Mouse (Mus musculus): ENCODE data around the gene March8. TPM values are rescaled to one million over a fixed set of nuclear protein-coding genes. Genes with fewer than 3 reads are reported as not detected.

March8 gene
- total and polyA plus RNA-seq, 2 experiments from 2014 or later: 38.2 to 90.9 TPM

DNA sequence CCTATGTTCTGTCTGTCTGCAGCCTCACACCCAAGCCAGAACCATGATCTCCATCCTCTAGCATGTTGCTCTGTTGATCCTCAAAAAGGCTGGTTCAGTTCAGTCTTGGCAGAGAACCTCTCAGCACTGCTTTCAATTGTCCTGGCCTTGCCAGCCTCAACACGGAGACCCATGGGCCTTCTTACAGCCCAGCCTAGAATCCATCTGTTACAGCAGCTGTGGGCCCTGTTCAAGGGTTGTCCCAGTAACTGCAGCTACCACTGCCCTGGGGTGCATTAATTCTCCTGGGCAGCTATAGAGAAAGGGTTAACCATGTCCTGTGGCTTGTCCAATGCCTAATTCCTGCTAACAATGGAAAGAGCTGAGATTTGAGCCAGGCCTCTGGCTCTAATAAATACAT lies 80.7 kb downstream of the March8 start:
- no peaks in the 10 kb centered on the region for H3K9me3 ChIP-seq (ENCODE audit: low read length)
- H3K27me3 ChIP-seq (ENCODE audit: insufficient read depth, low read length): no peaks in the 10 kb centered on the region
- WGBS: 61% methylated on average over 1 of the region's 1 CpGs
- DNase-seq (ENCODE audit: low spot score) (peak; percentile 37), ATAC-seq (ENCODE audit: low FRiP score) (no peak)
- no peaks in the 10 kb centered on the region for H3K4me1 ChIP-seq (ENCODE audit: insufficient read depth, low read length)
- no peak overlapping the region for H3K4me3 ChIP-seq (ENCODE audit: low read depth, low read length)
- H3K27ac ChIP-seq (ENCODE audit: low read depth, low read length): no peak overlapping the region
- H3K36me3 ChIP-seq (ENCODE audit: insufficient read depth, low read length): no peaks in the 10 kb centered on the region
- H3K9ac ChIP-seq (replicated peaks; ENCODE audit: low read length, poor library complexity, severe bottlenecking): no peak overlapping the region
- no peak for TF ChIP-seq CTCF (IDR thresholded peaks at IDR 0.05)
- no peak overlapping the region for H3K4me2 ChIP-seq (ENCODE audit: low read depth, low read length, poor library complexity, severe bottlenecking)

DNA sequence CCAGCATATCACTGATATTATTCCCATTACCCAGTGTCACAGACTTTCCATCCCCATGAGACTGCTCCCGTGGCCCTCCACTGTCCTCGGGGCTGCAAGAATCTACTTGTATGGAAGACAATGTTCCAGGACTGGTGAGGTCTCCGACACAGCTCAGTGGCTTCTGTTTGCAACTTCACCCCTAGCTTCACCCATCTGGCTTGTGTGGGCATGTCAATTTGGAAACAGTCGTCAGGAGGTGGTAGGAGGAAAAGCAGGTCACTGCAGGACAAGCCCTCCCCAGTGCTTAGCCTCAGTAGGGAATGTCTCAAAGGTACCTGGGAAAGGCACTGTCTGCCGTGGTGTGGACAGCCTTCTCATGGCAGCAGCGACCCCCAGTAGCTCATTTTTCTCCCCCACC lies 81.9 kb downstream of the March8 start:
- 71% methylated on average over 6 of the region's 6 CpGs for WGBS
- Histone ChIP-seq H3K4me1 (ENCODE audit: insufficient read depth, low read length) (no peaks in the 10 kb centered on the region), H3K27ac (ENCODE audit: low read depth, low read length) (no peak overlapping the region), H3K9ac (replicated peaks; ENCODE audit: low read length, poor library complexity, severe bottlenecking) (no peak overlapping the region), H3K36me3 (ENCODE audit: insufficient read depth, low read length) (no peaks in the 10 kb centered on the region), H3K4me2 (ENCODE audit: low read depth, low read length, poor library complexity, severe bottlenecking) (no peak overlapping the region), H3K27me3 (ENCODE audit: insufficient read depth, low read length) (no peaks in the 10 kb centered on the region), H3K9me3 (ENCODE audit: low read length) (no peaks in the 10 kb centered on the region), H3K4me3 (ENCODE audit: low read depth, low read length) (no peak overlapping the region)
- TF ChIP-seq CTCF (IDR thresholded peaks at IDR 0.05): no peak
- ATAC-seq (ENCODE audit: low FRiP score) (0 out of 2 replicates have a peak, but pooled peaks have one; percentile 13), DNase-seq (ENCODE audit: low spot score) (no peak)

DNA sequence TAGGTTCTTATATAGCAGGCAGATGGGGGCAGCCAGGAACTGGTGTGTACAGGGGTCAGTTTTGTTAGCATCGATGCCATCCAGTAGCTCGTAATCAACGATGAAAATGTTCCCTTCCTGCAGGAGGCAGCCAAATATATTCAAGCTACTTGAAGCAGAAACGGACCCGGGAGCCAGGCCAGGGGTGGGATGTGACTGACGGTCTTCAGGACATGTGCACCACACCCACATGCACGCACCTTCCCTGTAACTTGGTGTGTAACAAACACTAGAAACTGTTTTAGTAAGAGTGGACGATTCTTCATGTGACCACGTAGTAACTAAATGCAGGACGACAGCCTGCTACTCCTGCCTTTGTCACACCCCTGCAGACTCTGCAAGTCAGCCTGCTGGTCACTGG lies 82.4 kb downstream of the March8 start:
- Histone ChIP-seq H3K4me1 (ENCODE audit: insufficient read depth, low read length) (no peaks in the 10 kb centered on the region), H3K36me3 (ENCODE audit: insufficient read depth, low read length) (no peaks in the 10 kb centered on the region), H3K27ac (ENCODE audit: low read depth, low read length) (no peak overlapping the region), H3K4me2 (ENCODE audit: low read depth, low read length, poor library complexity, severe bottlenecking) (no peak overlapping the region), H3K9me3 (ENCODE audit: low read length) (no peaks in the 10 kb centered on the region), H3K9ac (replicated peaks; ENCODE audit: low read length, poor library complexity, severe bottlenecking) (no peak overlapping the region), H3K27me3 (ENCODE audit: insufficient read depth, low read length) (no peaks in the 10 kb centered on the region), H3K4me3 (ENCODE audit: low read depth, low read length) (no peak overlapping the region)
- WGBS: 85% methylated on average over 10 of the region's 10 CpGs
- no peak for TF ChIP-seq CTCF (IDR thresholded peaks at IDR 0.05)
- no peak for DNase-seq (ENCODE audit: low spot score)
- no peak for ATAC-seq (ENCODE audit: low FRiP score)

DNA sequence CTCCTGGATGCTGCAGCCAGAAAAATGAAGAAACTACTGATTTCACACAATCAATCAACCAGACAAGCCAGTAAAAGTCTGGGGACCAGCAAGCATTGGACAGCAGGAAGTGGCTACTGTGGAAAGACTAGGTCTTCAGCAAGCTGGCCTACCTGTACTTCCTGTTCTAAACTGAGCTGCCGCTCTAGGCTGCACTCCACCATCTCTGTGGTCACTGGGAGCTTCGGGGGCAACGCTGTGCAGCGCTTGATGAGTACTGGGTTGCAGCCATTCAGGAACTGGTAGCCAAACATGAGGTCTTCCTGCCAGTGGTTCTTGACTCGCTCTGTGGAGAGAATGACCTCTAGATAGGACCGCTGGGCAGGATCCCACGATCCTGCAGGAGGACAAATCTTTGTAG lies 85.2 kb downstream of the March8 start:
- TF ChIP-seq CTCF (IDR thresholded peaks at IDR 0.05): no peak
- no peak for ATAC-seq (ENCODE audit: low FRiP score)

DNA sequence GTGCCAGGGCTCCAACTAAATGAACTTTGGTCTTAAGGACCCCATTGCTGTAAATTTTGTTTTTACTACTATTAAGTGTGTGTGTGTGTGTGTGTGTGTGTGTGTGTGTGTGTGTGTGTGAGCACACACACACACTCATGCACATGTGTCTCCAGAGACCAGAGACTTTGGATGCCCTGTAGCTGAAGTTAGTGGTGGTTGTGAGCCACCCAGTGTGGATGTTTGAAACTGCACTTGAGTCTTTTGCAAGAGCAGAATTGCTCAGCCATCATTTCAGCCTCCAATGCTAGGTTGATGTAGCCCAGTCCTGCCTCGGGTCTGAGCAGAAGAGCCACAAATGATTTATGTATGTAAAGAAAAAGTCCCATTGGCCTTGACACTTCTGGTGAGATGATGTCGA lies 85.8 kb downstream of the March8 start:
- H3K9me3 ChIP-seq (ENCODE audit: low read length): no peaks in the 10 kb centered on the region
- H3K36me3 ChIP-seq (ENCODE audit: insufficient read depth, low read length): no peaks in the 10 kb centered on the region
- H3K27ac ChIP-seq (ENCODE audit: low read depth, low read length): no peak overlapping the region
- WGBS: 69% methylated on average over 2 of the region's 2 CpGs
- no peaks in the 10 kb centered on the region for H3K27me3 ChIP-seq (ENCODE audit: insufficient read depth, low read length)
- no peak overlapping the region for H3K9ac ChIP-seq (replicated peaks; ENCODE audit: low read length, poor library complexity, severe bottlenecking)
- H3K4me2 ChIP-seq (ENCODE audit: low read depth, low read length, poor library complexity, severe bottlenecking): no peak overlapping the region
- DNase-seq (ENCODE audit: low spot score) (peak; percentile 56), ATAC-seq (ENCODE audit: low FRiP score) (peak; percentile 62; the same call in 1 of the 2 replicates)
- TF ChIP-seq CTCF (IDR thresholded peaks at IDR 0.05): peak; percentile 72
- no peaks in the 10 kb centered on the region for H3K4me1 ChIP-seq (ENCODE audit: insufficient read depth, low read length)
- H3K4me3 ChIP-seq (ENCODE audit: low read depth, low read length): no peak overlapping the region

More for the DNA sequence above, 85.2 kb downstream of the March8 start:
- no peaks in the 10 kb centered on the region for H3K27me3 ChIP-seq (ENCODE audit: insufficient read depth, low read length)
- DNase-seq (ENCODE audit: low spot score): no peak
- WGBS: 90% methylated on average over 7 of the region's 7 CpGs
- H3K36me3 ChIP-seq (ENCODE audit: insufficient read depth, low read length): no peaks in the 10 kb centered on the region
- H3K4me3 ChIP-seq (ENCODE audit: low read depth, low read length): no peak overlapping the region
- H3K4me1 ChIP-seq (ENCODE audit: insufficient read depth, low read length): no peaks in the 10 kb centered on the region
- no peak overlapping the region for H3K4me2 ChIP-seq (ENCODE audit: low read depth, low read length, poor library complexity, severe bottlenecking)
- H3K27ac ChIP-seq (ENCODE audit: low read depth, low read length): no peak overlapping the region
- H3K9ac ChIP-seq (replicated peaks; ENCODE audit: low read length, poor library complexity, severe bottlenecking): no peak overlapping the region
- H3K9me3 ChIP-seq (ENCODE audit: low read length): no peaks in the 10 kb centered on the region

DNA sequence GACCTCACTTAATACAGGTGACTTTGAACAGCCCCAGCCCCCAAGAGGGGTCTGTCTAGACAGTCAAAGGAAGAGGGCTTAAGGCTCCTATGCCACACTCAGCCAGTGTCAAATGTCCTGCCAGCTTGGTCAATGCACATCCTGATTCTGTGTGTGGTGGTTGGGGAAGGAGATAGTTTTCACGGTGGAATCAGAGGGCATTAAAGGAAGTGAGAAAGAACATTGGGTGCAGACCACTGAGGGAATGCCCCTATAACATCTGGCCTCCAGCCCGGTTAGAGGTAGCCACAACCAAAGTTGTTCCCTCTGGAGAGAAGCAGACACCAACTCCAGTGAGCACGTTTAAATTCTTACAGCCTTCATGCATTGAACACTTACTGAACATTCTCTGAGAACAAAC lies 89.7 kb downstream of the March8 start:
- H3K27me3 ChIP-seq (ENCODE audit: insufficient read depth, low read length): no peaks in the 10 kb centered on the region
- DNase-seq (ENCODE audit: low spot score) (no peak), ATAC-seq (ENCODE audit: low FRiP score) (no peak)
- 87% methylated on average over 3 of the region's 3 CpGs for WGBS
- H3K9ac ChIP-seq (replicated peaks; ENCODE audit: low read length, poor library complexity, severe bottlenecking): no peak overlapping the region
- H3K36me3 ChIP-seq (ENCODE audit: insufficient read depth, low read length): no peaks in the 10 kb centered on the region
- H3K9me3 ChIP-seq (ENCODE audit: low read length): 0 out of 2 replicates have a peak, but pooled peaks cover 5% of the 10 kb centered on the region
- no peak overlapping the region for H3K4me3 ChIP-seq (ENCODE audit: low read depth, low read length)
- no peak overlapping the region for H3K27ac ChIP-seq (ENCODE audit: low read depth, low read length)
- no peak for TF ChIP-seq CTCF (IDR thresholded peaks at IDR 0.05)
- H3K4me2 ChIP-seq (ENCODE audit: low read depth, low read length, poor library complexity, severe bottlenecking): no peak overlapping the region
- H3K4me1 ChIP-seq (ENCODE audit: insufficient read depth, low read length): no peaks in the 10 kb centered on the region

Data from midbrain, postnatal 0 days (tissue).